Mouse (Mus musculus) liver, embryonic 14.5 days (tissue): Measurements from ENCODE around the gene Txnl4b. TPM values are rescaled to one million over a fixed set of nuclear protein-coding genes. Genes with fewer than 3 reads are reported as not detected.

ENCODE experiments used
- ATAC-seq: fragments of 200-750 bp; cut with Nextera tagmentation; 2 replicates; pipeline ENCODE4 v1.8.0; 2017; ENCODE audit warnings: moderate number of reproducible peaks, mild to moderate bottlenecking, moderate library complexity; ENCODE audit not compliant: insufficient read depth
- DNase-seq, 3 experiments: peaks; one replicate each; pipeline ENCODE4 v3.0.0-alpha.2; 2012 to 2013; ENCODE audit warnings: low read depth in 3 of 3, low spot score in 3 of 3
- H3K27ac ChIP-seq: fragments of 300-500 bp; sonication (generic); 2 replicates; pipeline ENCODE4 v1.5.1; 2014; ENCODE audit warnings: moderate library complexity, mild to moderate bottlenecking, control low read depth, inconsistent platforms
- H3K27me3 ChIP-seq: fragments of 300-500 bp; sonication (generic); 2 replicates; pipeline ENCODE4 v1.6.1; 2014; ENCODE audit warnings: mild to moderate bottlenecking, low read length, moderate library complexity; ENCODE audit not compliant: control insufficient read depth, insufficient read depth
- H3K36me3 ChIP-seq: fragments of 300-500 bp; sonication (generic); replicated peaks from 2 replicates; pipeline ENCODE4 v1.6.1; 2014; ENCODE audit warnings: low read depth; ENCODE audit not compliant: control insufficient read depth, insufficient read depth
- H3K4me1 ChIP-seq, 2 experiments: fragments of 200-500 bp in 1 of 2; fragments of 300-500 bp in 1 of 2; sonication (generic) in 1 of 2; replicated peaks; 2 replicates each; pipeline ENCODE4 v1.6.1; 2012 to 2014; ENCODE audit warnings: antibody characterized with exemption in 1 of 2, inconsistent platforms in 1 of 2, low read length in 1 of 2; ENCODE audit not compliant: control insufficient read depth in 2 of 2, insufficient read depth in 2 of 2
- H3K4me2 ChIP-seq: fragments of 300-500 bp; sonication (generic); 2 replicates; pipeline ENCODE4 v1.6.1; 2014; ENCODE audit warnings: low read depth, mild to moderate bottlenecking, control low read depth, moderate library complexity
- H3K4me3 ChIP-seq, 2 experiments: fragments of 200-500 bp in 1 of 2; fragments of 300-500 bp in 1 of 2; sonication (generic) in 1 of 2; 2 replicates each; pipeline ENCODE4 v1.5.1; 2012 to 2014; ENCODE audit warnings: low read depth in 2 of 2, low read length in 2 of 2, mild to moderate bottlenecking in 2 of 2, control low read depth in 1 of 2, inconsistent platforms in 1 of 2, moderate library complexity in 1 of 2; ENCODE audit not compliant: insufficient read depth in 1 of 2
- H3K9ac ChIP-seq: fragments of 300-500 bp; sonication (generic); replicated peaks from 2 replicates; pipeline ENCODE4 v1.6.1; 2014; ENCODE audit warnings: mild to moderate bottlenecking, control low read depth, moderate library complexity
- H3K9me3 ChIP-seq: fragments of 300-500 bp; sonication (generic); 2 replicates; pipeline ENCODE4 v1.6.1; 2016; ENCODE audit warnings: low read length, mixed read lengths; ENCODE audit not compliant: control insufficient read depth
- CTCF ChIP-seq: IDR thresholded peaks from 2 replicates; pipeline ENCODE4 v1.5.1; 2016; ENCODE audit warnings: antibody characterized with exemption, low read depth, control low read depth
- EP300 ChIP-seq: IDR thresholded peaks from 2 replicates; pipeline ENCODE4 v1.6.1; 2016; ENCODE audit warnings: antibody characterized with exemption, low read depth
- WGBS: fragments of 180-500 bp; shearing (Covaris S2); extraction: QIAGEN DNeasy Blood & Tissue Kit; methylation state at CpG from one replicate; pipeline ENCODE4 v1.1.7; 2014; ENCODE audit not compliant: insufficient replicate concordance; 5-methylcytosine and 5-hydroxymethylcytosine counted together
- polyA plus RNA-seq, 2 experiments: library from polyadenylated mRNA; depleted of rRNA in 1 of 2; stranded (reverse) in 1 of 2; unstranded in 1 of 2; fragments of >200 nt; fragmentation: Nextera tagmentation in 1 of 2; extraction: Ambion mirVana in 1 of 2; gene quantifications; 2 replicates each; pipeline versions ENCODE4 v1.2.1 to v1.2.3; 2012 to 2014

The Txnl4b gene
- polyA plus RNA-seq, 2 experiments = 2.2 to 12.8 TPM

- TF ChIP-seq CTCF (no peak), EP300 (no peak)
- Histone ChIP-seq H3K27ac (peak overlapping the region; percentile 93), H3K4me1 (peaks cover 14 to 16% of the 10 kb centered on the region in 2 experiments), H3K4me3 (peak overlapping the region; percentile 65 to 71), H3K27me3 (no peaks in the 10 kb centered on the region), H3K4me2 (peak overlapping the region; percentile 97), H3K9me3 (no peaks in the 10 kb centered on the region), H3K9ac (peak overlapping the region; percentile 84), H3K36me3 (no peaks in the 10 kb centered on the region)
- no peak for ATAC-seq
- 14% methylated on average over 5 of the region's 5 CpGs for WGBS
- DNase-seq = no peak
These were observed 43.4 kb downstream of the Txnl4b start for GRCm38 (mm10) chr8:109609153-109609502.

GRCm38 (mm10) chr8:109614243-109615210 is 48.8 kb downstream of the Txnl4b start, which contains the start of gene Pkd1l3:
Pkd1l3 (plus strand) TSS chr8:109614517.
- WGBS = 12% methylated on average over 27 of the region's 27 CpGs
- H3K4me2 ChIP-seq = peak within 1 kb of the TSS; percentile 78
- peaks cover 2% of the 10 kb centered on the region for H3K9me3 ChIP-seq
- H3K9ac ChIP-seq = peak within 1 kb of the TSS; percentile 50
- H3K27me3 ChIP-seq = no peaks in the 10 kb centered on the region
- ATAC-seq (peak; percentile 72; the same call in 1 of the 2 replicates), DNase-seq (peak in 2 of 3 experiments; percentile 36 to 51)
- H3K36me3 ChIP-seq = no peaks in the 10 kb centered on the region
- H3K27ac ChIP-seq = 0 out of 2 replicates have a peak within 1 kb of the TSS, but pooled peaks have one; percentile 18
- peak; percentile 51; the same call in 1 of the 2 replicates for TF ChIP-seq EP300
- TF ChIP-seq CTCF = no peak
- peak within 1 kb of the TSS; percentile 53 to 76 for H3K4me3 ChIP-seq
- H3K4me1 ChIP-seq = peaks cover 14 to 16% of the 10 kb centered on the region in 2 experiments

- no peak overlapping the region for H3K9ac ChIP-seq
- WGBS = 61% methylated on average over 3 of the region's 3 CpGs
- H3K4me3 ChIP-seq = no peak overlapping the region
- H3K9me3 ChIP-seq = peaks cover 2% of the 10 kb centered on the region
- no peaks in the 10 kb centered on the region for H3K27me3 ChIP-seq
- ATAC-seq (no peak), DNase-seq (no peak)
- TF ChIP-seq CTCF (no peak), EP300 (no peak)
- H3K36me3 ChIP-seq = no peaks in the 10 kb centered on the region
- no peak overlapping the region for H3K27ac ChIP-seq
- H3K4me2 ChIP-seq = no peak overlapping the region
- peaks cover 14% of the 10 kb centered on the region in 2 experiments for H3K4me1 ChIP-seq
These were observed 49.9 kb downstream of the Txnl4b start for GRCm38 (mm10) chr8:109615569-109615968.

Other genes with a start within 250 kb of the Txnl4b start
- gene Pmfbp1, start 71.9 kb upstream of the Txnl4b start, polyA plus RNA-seq (2012; rRNA removed) = not detected in 2 replicates
- gene Pmfbp1, start 71.9 kb upstream of the Txnl4b start, polyA plus RNA-seq (2014; fragmentation: Nextera tagmentation; extraction: Ambion mirVana) = not detected in 2 replicates
- gene Dhx38, start within 50 bp of the Txnl4b start, polyA plus RNA-seq (2012; rRNA removed) = 7.9 and 8.6 TPM in 2 replicates
- gene Dhx38, start within 50 bp of the Txnl4b start, polyA plus RNA-seq (2014; fragmentation: Nextera tagmentation; extraction: Ambion mirVana) = 8.2 TPM in 2 replicates
- gene Hp, start 13.3 kb downstream of the Txnl4b start, polyA plus RNA-seq (2012; rRNA removed) = 21.8 and 31.9 TPM in 2 replicates
- 27.8 and 50.8 TPM in 2 replicates for gene Hp, start 13.3 kb downstream of the Txnl4b start, polyA plus RNA-seq (2014; fragmentation: Nextera tagmentation; extraction: Ambion mirVana)
- 12.5 and 14.8 TPM in 2 replicates for gene Dhodh, start 42.8 kb downstream of the Txnl4b start, polyA plus RNA-seq (2012; rRNA removed)
- gene Dhodh, start 42.8 kb downstream of the Txnl4b start, polyA plus RNA-seq (2014; fragmentation: Nextera tagmentation; extraction: Ambion mirVana) = 15.3 and 19.0 TPM in 2 replicates
- gene Pkd1l3, start 48.6 kb downstream of the Txnl4b start, polyA plus RNA-seq (2012; rRNA removed) = 0.76 and 0.88 TPM in 2 replicates
- gene Pkd1l3, start 48.6 kb downstream of the Txnl4b start, polyA plus RNA-seq (2014; fragmentation: Nextera tagmentation; extraction: Ambion mirVana) = 0.37 and 0.71 TPM in 2 replicates
- gene Ist1, start 127.4 kb downstream of the Txnl4b start, polyA plus RNA-seq (2012; rRNA removed) = 14.4 and 19.5 TPM in 2 replicates
- 31.1 and 32.6 TPM in 2 replicates for gene Ist1, start 127.4 kb downstream of the Txnl4b start, polyA plus RNA-seq (2014; fragmentation: Nextera tagmentation; extraction: Ambion mirVana)
- 3.2 and 4.8 TPM in 2 replicates for gene Zfp821, start 139.7 kb downstream of the Txnl4b start, polyA plus RNA-seq (2012; rRNA removed)
- 5.0 and 5.4 TPM in 2 replicates for gene Zfp821, start 139.7 kb downstream of the Txnl4b start, polyA plus RNA-seq (2014; fragmentation: Nextera tagmentation; extraction: Ambion mirVana)
- gene Atxn1l, start 171.8 kb downstream of the Txnl4b start, polyA plus RNA-seq (2012; rRNA removed) = 2.2 and 2.5 TPM in 2 replicates
- 2.0 and 2.1 TPM in 2 replicates for gene Atxn1l, start 171.8 kb downstream of the Txnl4b start, polyA plus RNA-seq (2014; fragmentation: Nextera tagmentation; extraction: Ambion mirVana)
- 12.5 and 13.8 TPM in 2 replicates for gene Ap1g1, start 212.7 kb downstream of the Txnl4b start, polyA plus RNA-seq (2012; rRNA removed)
- 10.0 and 12.1 TPM in 2 replicates for gene Ap1g1, start 212.7 kb downstream of the Txnl4b start, polyA plus RNA-seq (2014; fragmentation: Nextera tagmentation; extraction: Ambion mirVana)